Mouse (Mus musculus) heart, embryonic 14.5 days (tissue): ENCODE measurements around the gene Gm42715. TPM values are rescaled to one million over a fixed set of nuclear protein-coding genes. Genes with fewer than 3 reads are reported as not detected.

Source experiments
- ATAC-seq: fragments of 200-750 bp; cut with Nextera tagmentation; 2 replicates; pipeline ENCODE4 v1.8.0; 2017; ENCODE audit warnings: low read depth, moderate TSS enrichment; ENCODE audit not compliant: insufficient number of reproducible peaks, insufficient read depth, low FRiP score
- H3K27ac ChIP-seq, 2 experiments: fragments of 200-500 bp in 1 of 2; fragments of 300-500 bp in 1 of 2; sonication (generic) in 1 of 2; replicated peaks in 1 of 2; 2 replicates each; pipeline ENCODE4 v1.5.1; 2012 to 2014; ENCODE audit warnings: low read depth in 2 of 2, low read length in 2 of 2, control low read depth in 1 of 2, mild to moderate bottlenecking in 1 of 2, mixed read lengths in 1 of 2; ENCODE audit not compliant: control insufficient read depth in 1 of 2, insufficient read depth in 1 of 2
- H3K27me3 ChIP-seq: fragments of 300-500 bp; sonication (generic); 2 replicates; pipeline ENCODE4 v1.6.1; 2014; ENCODE audit warnings: mild to moderate bottlenecking, low read length, control low read depth; ENCODE audit not compliant: control insufficient read depth, insufficient read depth
- H3K36me3 ChIP-seq: fragments of 300-500 bp; sonication (generic); 2 replicates; pipeline ENCODE4 v1.6.1; 2014; ENCODE audit warnings: mild to moderate bottlenecking, control low read depth, low read length, mixed read lengths; ENCODE audit not compliant: control insufficient read depth, insufficient read depth
- H3K4me1 ChIP-seq, 2 experiments: fragments of 200-500 bp in 1 of 2; fragments of 300-500 bp in 1 of 2; sonication (generic) in 1 of 2; 2 replicates each; pipeline ENCODE4 v1.6.1; 2012 to 2014; ENCODE audit warnings: low read length in 2 of 2, control low read depth in 1 of 2, mixed read lengths in 1 of 2; ENCODE audit not compliant: control insufficient read depth in 2 of 2, insufficient read depth in 2 of 2
- H3K4me2 ChIP-seq: fragments of 300-500 bp; sonication (generic); 2 replicates; pipeline ENCODE4 v1.6.1; 2014; ENCODE audit warnings: mild to moderate bottlenecking, low read length
- H3K4me3 ChIP-seq, 2 experiments: fragments of 200-500 bp in 1 of 2; fragments of 300-500 bp in 1 of 2; sonication (generic) in 1 of 2; 2 replicates each; pipeline ENCODE4 v1.5.1; 2012 to 2014; ENCODE audit warnings: low read length in 2 of 2, mild to moderate bottlenecking in 2 of 2, control low read depth in 1 of 2, low read depth in 1 of 2, moderate library complexity in 1 of 2; ENCODE audit not compliant: control insufficient read depth in 1 of 2, insufficient read depth in 1 of 2
- H3K9ac ChIP-seq: fragments of 300-500 bp; sonication (generic); 2 replicates; pipeline ENCODE4 v1.6.1; 2014; ENCODE audit warnings: mild to moderate bottlenecking, low read length
- H3K9me3 ChIP-seq: fragments of 300-500 bp; sonication (generic); 2 replicates; pipeline ENCODE4 v1.6.1; 2016; ENCODE audit warnings: low read length, control low read depth; ENCODE audit not compliant: control insufficient read depth
- whole genome bisulfite sequencing: fragments of 180-500 bp; shearing (Covaris S2); extraction: QIAGEN DNeasy Blood & Tissue Kit; methylation state at CpG from one replicate; pipeline ENCODE4 v1.1.7; 2014; 5-methylcytosine and 5-hydroxymethylcytosine counted together
- polyA plus RNA-seq: library from polyadenylated mRNA; unstranded; fragments of >200 nt; fragmentation: Nextera tagmentation; extraction: Ambion mirVana; gene quantifications from 2 replicates; pipeline ENCODE4 v1.2.1, GENCODE M21; 2014

The Gm42715 gene
- 10.3 and 11.3 TPM in 2 replicates for polyA plus RNA-seq

DNA sequence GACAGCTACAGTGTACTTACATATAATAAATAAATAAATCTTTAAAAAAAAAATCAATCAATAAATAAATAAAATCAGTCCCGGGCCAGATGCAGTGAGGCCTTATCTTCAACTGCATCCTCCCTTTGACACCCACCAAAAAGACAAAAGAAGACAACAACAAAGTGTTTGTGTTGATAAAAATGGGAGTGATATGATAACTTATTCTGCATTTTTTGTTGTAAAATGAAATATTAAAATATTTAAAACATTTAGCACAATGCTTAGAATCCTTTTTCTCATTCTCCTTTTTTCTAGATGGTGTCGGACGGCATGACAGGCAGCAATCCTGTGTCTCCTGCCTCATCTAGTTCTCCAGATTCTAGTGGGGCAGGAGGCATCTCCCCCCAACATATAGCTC lies at the start of gene Gm42715:
Gene Gm42715 (plus strand): TSS at position 301 of the 400 bp plus-strand sequence.
- H3K4me2 ChIP-seq, result no peak within 1 kb of the TSS
- H3K27ac ChIP-seq, result no peak within 1 kb of the TSS
- no peak within 1 kb of the TSS for H3K9ac ChIP-seq
- 92% methylated on average over 3 of the region's 3 CpGs for WGBS
- no peaks in the 10 kb centered on the region for H3K27me3 ChIP-seq
- no peaks in the 10 kb centered on the region for H3K9me3 ChIP-seq
- no peak for ATAC-seq
- H3K4me3 ChIP-seq, result no peak within 1 kb of the TSS
- H3K36me3 ChIP-seq, result peaks cover 98% of the 10 kb centered on the region
- H3K4me1 ChIP-seq, result no peaks in the 10 kb centered on the region

DNA sequence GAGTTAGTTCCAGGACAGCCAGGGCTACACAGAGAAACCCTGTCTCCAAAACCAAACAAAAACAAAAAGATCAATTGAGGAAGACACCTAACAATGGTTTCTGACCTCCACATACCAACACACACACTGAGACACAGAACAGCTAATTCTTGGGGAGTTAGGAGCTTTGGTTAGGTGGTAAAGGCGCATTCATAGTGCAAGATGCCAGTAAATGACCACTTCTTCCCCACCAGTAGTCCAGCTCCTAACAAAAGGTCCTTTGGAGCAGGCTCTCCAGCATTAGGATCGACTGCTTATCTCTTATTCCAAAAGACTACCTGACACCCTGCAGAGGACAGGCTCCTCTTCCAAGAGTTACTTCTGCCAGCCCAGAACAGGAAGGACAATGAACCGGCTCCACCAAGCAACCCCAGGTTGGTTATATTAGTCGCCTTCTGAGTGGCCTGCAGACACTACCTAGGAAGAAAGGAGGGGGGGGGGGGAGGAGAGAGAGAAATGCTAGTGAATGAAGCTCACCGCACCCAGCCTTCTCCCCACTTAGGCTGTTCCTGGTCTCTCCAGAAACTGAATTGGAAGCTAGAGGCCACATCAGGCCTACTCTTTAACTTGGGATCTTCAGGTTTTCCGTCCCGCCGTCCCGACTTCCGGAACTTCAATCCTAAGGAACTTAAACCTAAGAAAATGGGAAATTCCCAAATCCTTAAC lies 49.2 kb upstream of the Gm42715 start:
- ATAC-seq, result no peak
- Histone ChIP-seq H3K9ac (peak overlapping the region; percentile 93), H3K4me1 (peaks cover 4 to 12% of the 10 kb centered on the region in 2 experiments; a peak in 3 of 4 replicates), H3K27ac (peak overlapping the region; percentile 92 to 99), H3K36me3 (peaks cover 32% of the 10 kb centered on the region), H3K4me2 (peak overlapping the region; percentile 81), H3K9me3 (no peaks in the 10 kb centered on the region), H3K27me3 (no peaks in the 10 kb centered on the region), H3K4me3 (peak overlapping the region; percentile 75 to 82)
- 9% methylated on average over 10 of the region's 10 CpGs for whole genome bisulfite sequencing

DNA sequence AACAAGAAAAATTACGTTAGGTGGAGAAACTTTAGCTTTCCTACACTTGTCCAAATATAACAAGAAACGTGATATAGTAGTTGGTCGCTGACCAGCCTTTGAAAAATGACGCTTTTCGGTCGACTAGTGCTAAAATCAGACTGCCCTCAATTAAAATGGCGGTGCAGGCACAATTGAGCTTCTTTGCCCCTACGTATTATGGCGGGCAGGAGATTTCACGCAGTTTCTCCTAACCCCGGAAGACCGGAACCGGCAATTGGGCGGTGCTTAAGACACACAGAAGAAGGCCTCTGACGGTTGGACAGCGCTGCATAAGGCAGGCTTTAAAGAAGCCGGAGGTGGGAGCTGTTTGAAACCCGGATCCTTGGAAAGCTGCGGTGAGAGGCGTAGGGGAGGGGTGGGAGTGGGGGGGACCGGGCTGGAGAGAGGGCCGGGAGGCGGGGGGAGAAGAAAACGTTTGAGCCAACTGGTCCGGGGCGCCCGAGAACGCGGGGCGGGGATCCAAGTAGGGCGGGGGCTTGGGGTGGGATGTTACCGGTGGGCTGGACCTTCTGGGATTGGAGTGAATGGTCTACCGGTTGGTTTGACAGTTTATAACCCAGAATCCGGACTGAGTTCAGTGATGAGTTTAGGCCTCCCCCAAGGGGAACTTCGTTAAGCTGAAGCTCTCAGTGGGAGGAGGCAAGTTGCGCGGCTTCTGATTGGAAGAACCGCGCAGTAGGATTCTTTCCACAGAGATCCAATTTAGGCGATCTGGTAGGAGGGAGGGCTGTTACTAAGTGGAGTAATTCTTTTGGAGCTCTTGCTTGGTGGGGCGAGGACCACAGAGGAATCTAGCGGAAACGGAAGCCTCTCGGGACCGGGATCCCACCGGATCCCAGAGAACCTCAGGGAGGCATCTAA lies 48.4 kb upstream of the Gm42715 start:
- Histone ChIP-seq H3K27ac (peak overlapping the region; percentile 95 to 99), H3K9me3 (no peaks in the 10 kb centered on the region), H3K9ac (peak overlapping the region; percentile 93), H3K4me3 (peak overlapping the region; percentile 75 to 82), H3K27me3 (no peaks in the 10 kb centered on the region), H3K4me1 (peaks cover 4 to 12% of the 10 kb centered on the region in 2 experiments; a peak in 3 of 4 replicates), H3K36me3 (peaks cover 40% of the 10 kb centered on the region), H3K4me2 (peak overlapping the region; percentile 81)
- WGBS, result under 1% methylated on average over 45 of the region's 46 CpGs
- ATAC-seq, result peak; percentile 83

DNA sequence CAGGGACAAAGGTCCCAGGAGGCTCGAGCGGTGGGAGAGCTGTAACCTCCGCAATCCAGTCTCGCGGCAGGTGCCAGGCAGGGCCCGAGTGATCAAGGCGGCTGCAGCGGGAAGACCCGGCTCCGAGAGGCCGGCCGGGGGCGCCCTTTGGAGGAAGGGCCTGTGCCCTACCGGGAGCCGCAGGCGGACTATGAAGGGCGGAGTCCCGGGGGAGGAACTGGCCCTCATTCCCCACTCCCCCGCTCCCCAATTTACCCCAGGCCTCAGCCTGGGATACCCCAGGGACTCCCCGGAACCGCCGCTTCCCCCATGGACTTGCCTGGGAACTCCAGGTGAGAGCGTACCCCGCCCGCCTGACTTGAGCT lies 47.8 kb upstream of the Gm42715 start:
- WGBS, result 1% methylated on average over 21 of the region's 25 CpGs
- H3K27ac ChIP-seq, result peak overlapping the region; percentile 95 to 99
- peak overlapping the region; percentile 93 for H3K9ac ChIP-seq
- no peaks in the 10 kb centered on the region for H3K27me3 ChIP-seq
- ATAC-seq, result peak; percentile 45
- H3K9me3 ChIP-seq, result no peaks in the 10 kb centered on the region
- peak overlapping the region; percentile 75 to 82 for H3K4me3 ChIP-seq
- peaks cover 43% of the 10 kb centered on the region for H3K36me3 ChIP-seq
- H3K4me1 ChIP-seq, result peaks cover 4 to 12% of the 10 kb centered on the region in 2 experiments; a peak in 3 of 4 replicates
- H3K4me2 ChIP-seq, result peak overlapping the region; percentile 81

DNA sequence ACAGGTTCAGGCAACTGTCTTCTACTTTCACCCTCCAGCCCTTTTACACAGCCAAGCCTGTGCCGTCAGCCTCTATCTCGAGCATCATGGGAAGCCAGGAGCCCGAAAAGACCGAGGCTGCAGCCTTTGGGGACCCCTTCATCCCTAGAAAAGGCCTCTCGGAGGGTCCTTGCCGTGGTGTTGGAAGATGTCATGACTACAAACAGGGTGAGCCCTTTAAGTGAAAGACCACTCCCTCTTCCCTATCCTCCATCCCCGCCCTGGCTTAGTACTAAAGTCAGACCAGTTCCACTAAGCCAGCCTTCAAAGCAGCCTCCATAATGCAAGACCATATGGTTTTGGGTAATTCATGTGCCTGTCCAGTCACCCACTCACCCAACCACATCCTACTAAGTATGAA lies 47.3 kb upstream of the Gm42715 start:
- H3K9ac ChIP-seq, result peak overlapping the region; percentile 93
- H3K36me3 ChIP-seq, result peaks cover 45% of the 10 kb centered on the region
- peak overlapping the region; percentile 81 for H3K4me2 ChIP-seq
- H3K27ac ChIP-seq, result peak overlapping the region; percentile 95 to 99
- WGBS, result 0% methylated on average over 7 of the region's 7 CpGs
- no peaks in the 10 kb centered on the region for H3K27me3 ChIP-seq
- ATAC-seq, result no peak
- H3K9me3 ChIP-seq, result no peaks in the 10 kb centered on the region
- H3K4me1 ChIP-seq, result peaks cover 4 to 16% of the 10 kb centered on the region in 2 experiments; a peak in 3 of 4 replicates
- peak overlapping the region; percentile 75 to 82 for H3K4me3 ChIP-seq

DNA sequence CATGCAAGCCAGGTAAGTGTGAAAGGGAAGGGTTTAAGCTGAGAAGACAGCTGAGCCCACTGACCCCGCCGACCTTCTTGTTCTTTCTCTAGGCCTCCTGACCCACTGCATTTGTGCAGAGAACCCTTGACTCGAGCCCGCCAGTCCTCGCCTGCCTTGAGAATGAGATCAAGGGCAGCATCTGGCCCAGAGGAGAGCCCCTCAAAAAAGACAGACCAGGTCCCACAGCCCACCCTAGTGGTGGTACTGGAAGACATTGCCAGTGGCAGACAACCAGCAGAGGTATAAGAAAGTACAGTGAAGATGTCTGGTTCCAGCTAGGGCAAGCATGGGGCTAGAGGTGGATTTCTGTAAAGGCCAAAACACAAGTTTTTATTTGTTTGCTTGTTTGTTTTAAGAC lies 45.7 kb upstream of the Gm42715 start:
- Histone ChIP-seq H3K4me3 (no peak overlapping the region), H3K27ac (no peak overlapping the region), H3K9ac (no peak overlapping the region), H3K4me2 (no peak overlapping the region), H3K27me3 (no peaks in the 10 kb centered on the region), H3K9me3 (no peaks in the 10 kb centered on the region), H3K36me3 (peaks cover 41% of the 10 kb centered on the region), H3K4me1 (peaks cover 4 to 19% of the 10 kb centered on the region in 2 experiments; a peak in 3 of 4 replicates)
- ATAC-seq, result no peak
- 82% methylated on average over 5 of the region's 5 CpGs for WGBS

DNA sequence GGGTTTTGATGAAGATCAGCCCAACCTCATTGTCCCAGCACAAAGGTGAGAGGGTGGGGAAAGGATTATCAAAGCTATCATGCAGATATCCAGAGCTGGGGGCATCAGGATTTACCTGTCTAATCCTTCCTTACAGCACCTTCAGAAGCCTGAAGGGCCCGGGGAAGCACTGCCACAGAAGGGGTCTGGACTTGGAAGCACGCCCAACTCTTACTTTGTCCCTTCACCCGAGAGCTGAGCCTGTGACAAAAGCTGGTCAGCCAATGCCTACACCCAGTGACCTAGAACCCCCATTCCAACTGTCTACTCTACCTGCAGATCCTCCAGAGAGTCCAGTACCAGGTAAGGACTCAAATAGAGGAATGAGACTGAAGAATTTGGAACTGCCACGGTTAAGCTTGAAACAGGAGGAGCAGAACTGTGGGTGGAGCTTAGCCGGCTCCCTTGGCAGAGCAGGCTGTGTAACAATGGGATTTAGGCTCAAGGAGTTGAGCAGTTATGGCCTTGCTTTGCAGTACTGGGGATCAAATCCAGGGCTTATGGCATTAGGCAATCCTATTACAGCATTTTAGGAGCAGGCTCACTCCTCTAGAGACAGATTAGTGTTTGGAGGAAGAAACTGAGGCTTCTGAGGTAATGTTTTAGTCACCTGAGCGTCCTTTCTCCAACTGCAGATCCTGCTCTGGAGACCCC lies 44.9 kb upstream of the Gm42715 start:
- H3K27me3 ChIP-seq, result no peaks in the 10 kb centered on the region
- peaks cover 41% of the 10 kb centered on the region for H3K36me3 ChIP-seq
- H3K4me1 ChIP-seq, result peaks cover 4 to 20% of the 10 kb centered on the region in 2 experiments; a peak in 3 of 4 replicates
- no peak overlapping the region for H3K27ac ChIP-seq
- no peak overlapping the region for H3K4me2 ChIP-seq
- no peak overlapping the region for H3K9ac ChIP-seq
- 84% methylated on average over 6 of the region's 6 CpGs for WGBS
- no peak overlapping the region for H3K4me3 ChIP-seq
- H3K9me3 ChIP-seq, result no peaks in the 10 kb centered on the region
- no peak for ATAC-seq
